Mouse (Mus musculus) 3134 (cell line): ENCODE results near the gene Thyn1.
A peak's percentile ranks its signal among the peaks of the same experiment; 100 is the strongest.

Source experiments
- DNase-seq: peaks from one replicate; pipeline ENCODE4 v3.0.0-alpha.2; 2011; ENCODE audit warnings: low spot score; ENCODE audit not compliant: insufficient read length; ENCODE audit errors: extremely low read depth

The Thyn1 gene

DNA sequence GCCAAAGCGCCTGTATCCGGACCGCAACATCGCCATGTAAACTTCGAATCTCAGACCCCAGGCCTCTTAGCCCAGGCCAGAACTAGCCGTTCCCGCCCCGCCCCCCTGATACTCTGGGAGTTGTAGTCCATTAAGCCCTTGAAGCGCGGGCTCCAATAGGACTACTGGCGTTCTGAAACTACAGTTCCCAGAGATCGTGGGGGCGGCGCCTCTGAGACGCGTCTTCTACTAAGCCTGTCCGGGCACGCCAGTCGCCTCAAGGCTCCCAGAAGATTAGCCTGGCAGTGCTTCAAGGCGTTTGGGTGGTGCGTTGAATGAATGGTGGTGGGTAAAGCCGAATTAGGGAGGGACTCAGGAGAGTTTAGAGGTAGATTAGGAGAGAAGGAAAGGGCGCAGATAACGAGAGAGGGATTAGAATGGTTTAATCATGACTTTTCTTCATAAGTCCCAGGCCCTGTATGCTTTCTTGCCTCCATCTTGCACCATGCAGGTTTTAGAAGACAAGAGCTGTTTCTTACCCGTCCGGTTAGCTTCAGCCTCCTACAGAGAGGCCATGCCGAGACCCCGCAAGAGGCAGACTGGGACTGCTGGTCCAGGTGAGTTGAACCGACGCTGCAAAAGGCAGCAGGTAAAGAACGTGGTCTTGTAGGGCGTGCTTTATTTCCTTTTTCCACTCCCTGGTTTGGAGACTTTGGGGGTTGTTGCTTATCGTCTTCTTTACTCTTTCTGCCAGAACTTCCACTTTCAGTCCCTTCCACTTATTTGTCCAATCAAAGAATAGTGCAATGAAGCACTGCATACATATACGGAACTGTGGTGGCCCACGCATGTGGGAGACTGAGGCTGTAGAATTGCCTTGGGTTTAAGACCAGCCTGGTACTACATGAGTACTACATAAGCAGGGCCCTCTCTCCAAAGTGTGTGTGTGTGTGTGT is at the start of gene Thyn1, which contains the start of gene Acad8:
Gene Thyn1, plus strand, starts transcription at position 250 of the 935 bp plus-strand sequence.
Gene Acad8, minus strand, starts transcription at position 106 of the 935 bp plus-strand sequence.
- DNase-seq, result peak; percentile 87

DNA sequence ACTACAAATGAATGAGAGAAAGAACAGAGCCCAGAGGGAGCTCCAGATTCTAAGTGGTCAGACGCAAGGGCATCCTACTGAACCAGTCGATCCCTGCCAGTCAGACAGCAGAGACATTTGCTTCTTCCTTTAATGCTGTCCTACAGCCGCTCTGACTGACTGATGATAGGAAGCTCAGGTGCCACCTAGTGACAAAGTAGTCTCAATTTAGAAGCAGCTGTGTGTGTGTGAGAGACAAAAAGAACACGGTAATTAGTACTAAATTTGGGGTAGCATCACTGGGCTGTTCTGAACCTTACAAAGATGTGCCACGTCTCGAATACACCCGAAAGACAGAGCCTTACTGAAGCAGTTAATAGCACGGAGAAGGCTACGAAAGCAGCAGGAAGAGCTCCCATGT is 21.8 kb upstream of the Thyn1 start:
- DNase-seq, result no peak

DNA sequence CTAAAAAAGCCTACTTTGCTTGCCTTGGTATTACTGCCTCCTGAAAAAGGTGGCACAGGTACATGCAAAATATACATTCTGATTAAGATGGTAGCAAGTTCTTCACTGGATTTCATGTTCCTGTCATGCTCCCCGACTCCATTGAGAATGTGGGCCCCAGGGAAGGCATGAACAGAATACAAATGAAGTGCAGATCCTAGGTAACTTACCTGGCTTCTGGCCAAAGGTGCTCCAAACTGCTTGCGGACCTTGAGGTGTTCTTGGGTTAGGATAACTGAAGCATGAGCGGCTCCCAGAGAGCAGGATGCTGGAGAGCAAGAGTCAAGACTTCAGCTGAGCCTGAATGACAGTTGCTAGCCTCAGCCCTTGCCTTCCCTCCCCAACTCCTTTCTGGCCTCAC is 20.7 kb upstream of the Thyn1 start:
- no peak for DNase-seq

DNA sequence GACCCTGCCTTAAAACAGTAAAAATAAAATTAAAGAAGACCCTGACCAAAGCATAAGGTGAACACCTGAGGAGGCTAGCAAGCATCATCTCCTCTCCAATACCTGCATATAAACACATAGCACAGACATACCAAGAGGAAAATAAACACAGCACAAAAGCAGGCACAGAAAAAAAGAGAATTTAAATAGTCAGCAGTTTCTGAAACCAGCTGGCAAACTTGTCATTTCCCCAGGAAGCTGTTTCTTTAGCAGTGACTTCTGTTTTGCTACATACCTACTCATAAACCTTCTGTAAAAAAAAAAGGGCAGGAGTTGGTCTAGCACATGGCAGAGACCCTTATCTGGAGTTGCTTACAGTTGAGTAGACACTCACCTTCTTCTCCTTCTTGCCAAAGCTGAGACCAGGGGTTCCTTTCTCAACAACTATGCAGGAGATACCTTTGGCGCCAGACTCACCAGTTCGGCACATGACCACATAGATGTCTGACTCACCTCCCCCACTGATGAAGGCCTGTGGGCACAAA is 14.4 kb upstream of the Thyn1 start:
- no peak for DNase-seq

DNA sequence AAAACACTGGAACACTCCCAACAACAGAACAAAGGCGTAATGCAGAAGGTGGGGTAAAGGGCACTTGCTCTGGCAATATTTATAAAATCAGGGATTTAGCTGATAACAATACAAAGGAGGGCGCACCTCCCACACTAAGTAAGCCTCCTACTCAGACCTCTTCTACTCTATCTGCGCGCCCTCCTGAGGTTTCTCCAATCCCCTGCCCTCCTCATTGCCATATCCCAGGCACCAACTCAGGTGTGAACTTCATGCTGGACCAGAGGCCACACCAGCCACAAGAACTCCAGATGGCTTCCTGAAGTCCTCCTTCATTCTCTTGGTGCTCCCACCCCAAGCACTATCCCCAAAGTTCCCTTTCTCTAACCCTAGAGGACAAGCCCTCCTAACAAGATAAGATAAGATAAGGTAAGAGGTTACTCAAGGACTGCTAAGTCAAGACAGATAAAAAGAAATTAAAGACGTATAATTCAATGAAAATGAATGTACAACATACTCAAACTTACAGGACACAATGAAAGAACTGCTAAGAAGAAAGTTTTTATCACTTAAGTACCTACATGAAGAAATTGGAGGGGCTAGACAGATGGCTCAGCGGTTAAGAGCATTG is 13.7 kb upstream of the Thyn1 start:
- DNase-seq, result no peak

DNA sequence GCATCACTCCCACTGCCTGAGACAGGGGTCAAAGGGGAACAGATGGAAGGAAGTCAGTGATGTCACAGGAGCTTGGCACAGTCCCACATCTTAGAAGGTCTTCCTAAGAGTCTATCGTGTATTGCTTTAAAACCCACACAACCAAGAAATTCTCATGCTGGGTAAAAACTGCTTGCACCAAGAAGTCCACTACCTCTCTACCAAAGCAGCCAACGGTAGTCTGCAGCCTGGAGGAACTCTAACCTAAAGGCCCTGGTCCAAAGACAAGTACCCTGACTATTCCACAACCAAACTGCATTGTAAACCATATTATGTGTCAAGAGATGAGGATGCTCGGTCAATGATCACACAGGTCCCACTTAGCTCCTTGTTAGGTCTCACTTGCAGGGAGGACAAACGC is 9.3 kb upstream of the Thyn1 start:
- DNase-seq, result no peak

DNA sequence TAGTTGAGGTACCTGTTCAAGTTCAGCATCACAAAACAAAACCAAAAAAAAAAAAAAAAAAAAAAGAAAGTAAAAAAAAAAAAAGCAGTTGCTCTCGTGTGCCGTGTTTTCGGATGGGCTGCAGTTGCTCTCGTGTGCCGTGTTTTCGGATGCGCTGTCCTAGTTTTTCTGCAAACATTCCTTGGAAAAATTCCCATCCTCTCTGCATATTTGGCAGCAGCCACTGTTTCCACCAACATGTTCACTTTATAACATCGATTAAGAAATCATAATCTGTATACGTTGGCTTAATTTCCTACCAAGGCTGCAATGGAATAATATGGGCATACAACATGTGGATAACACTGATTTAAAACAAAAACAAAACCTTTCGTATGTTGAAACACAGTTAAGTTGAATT is 6.4 kb upstream of the Thyn1 start:
- no peak for DNase-seq

DNA sequence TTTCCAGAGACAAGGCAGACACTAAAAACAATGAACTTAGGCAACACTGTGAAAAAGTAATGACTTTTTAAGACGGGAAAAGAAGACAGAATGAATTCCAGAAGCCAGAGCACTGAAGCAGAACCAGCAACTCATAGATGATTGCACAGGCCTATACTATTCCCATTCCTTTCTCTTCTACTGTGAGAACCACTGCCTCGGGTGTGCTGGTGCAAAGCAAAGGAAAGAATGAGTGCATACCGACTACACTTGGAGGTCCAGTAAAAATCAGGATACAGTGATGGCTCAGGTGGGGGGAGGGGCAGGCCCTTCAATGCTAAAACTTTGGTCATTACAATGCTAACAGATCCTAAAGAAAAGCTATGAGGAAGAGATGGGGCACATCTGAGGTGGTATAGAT is 5.6 kb upstream of the Thyn1 start:
- no peak for DNase-seq

DNA sequence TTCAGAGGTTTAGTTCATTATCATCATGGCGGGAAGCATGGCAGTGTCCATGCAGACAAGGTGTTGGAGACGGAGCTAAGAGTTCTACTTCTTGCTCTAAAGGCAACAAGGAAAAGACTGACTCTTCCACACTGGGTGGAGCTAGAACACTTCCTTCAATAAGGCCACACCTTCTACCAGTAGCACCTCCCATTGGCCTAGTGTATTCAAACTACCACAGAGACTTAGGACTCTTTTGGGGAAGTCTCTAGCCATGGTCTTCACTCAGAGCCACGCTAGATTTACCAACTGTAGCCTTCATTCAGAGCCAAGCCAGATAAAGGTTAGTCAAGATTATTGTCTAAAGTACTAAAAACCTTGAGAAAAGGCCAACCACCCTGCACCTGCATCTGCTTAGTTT is 2.4 kb upstream of the Thyn1 start:
- no peak for DNase-seq

DNA sequence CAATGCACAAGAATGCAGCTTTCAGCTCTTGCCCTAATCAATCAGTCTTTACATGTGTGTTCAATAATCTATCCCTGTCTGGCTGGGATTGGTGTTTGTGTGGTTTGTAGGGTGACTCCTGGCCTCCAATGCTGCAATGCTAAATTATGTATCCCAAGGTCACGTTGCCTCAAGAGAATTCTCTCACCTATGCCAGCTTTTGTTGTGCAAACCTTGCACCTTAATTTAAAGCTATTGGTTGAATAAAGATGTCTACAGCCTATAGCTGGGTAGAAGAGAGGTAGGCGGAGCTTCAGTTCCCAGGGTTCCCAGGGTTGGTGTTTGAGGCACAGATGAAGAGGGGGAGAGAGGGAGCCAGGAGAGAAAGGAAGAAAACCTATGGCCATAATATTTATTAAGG is 2.0 kb upstream of the Thyn1 start:
- DNase-seq, result no peak

DNA sequence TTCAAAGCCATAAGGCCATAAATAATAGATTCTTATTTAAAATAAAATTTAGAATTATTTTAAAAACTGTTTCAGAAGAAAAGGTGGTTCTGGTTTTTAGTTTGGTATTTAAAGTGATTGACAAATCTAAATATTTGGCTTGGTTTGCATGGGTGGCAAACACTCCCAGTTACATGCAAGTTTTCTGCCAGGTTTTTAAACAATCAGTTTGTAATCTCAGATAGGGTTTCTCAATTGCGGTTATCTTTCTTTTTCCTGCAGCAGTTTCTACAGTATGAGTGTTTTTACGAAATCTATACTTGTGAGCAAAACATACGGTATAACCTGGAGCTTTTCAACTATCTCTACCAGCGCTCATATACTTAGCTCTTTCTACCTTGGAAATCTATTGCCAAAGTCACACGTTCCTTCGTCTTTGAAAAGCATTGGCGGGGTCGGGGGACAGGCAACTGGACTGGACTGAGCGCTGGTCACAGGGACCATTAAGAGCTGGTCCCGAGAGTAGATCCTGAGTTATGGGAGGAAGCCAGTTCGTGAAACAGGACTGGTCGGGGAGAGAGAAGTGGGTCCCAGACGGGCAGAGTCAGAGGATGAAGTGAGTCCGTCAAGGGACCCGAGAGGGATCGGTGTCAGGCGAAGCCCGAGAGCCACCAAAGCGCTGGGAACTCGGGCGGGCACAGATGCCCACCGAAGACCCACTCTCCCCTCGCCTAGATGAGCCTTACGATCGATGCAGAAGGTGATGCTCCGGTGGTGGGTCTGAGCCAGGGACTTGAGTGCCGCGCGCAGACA is 645 bp upstream of the Thyn1 start:
- DNase-seq, result no peak

DNA sequence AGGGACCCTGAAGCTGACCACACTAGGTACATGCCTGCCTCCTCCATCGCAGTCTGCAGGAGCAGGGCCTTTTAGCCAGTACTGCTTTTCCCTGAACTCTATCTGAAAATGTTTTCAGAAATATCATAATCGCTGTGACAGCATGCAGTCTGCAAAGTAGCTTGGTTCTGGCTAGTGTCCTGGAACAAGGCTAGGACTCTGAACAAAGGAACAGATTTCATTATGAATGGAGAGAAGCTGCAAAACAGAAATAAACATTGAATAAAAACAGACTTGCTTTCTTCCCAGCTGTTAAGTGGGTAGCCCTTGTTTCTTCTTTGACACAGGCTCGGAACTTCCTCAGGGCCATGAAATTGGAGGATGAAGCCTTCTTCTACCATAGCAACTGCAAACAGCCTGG is 5.7 kb downstream of the Thyn1 start:
- no peak for DNase-seq

DNA sequence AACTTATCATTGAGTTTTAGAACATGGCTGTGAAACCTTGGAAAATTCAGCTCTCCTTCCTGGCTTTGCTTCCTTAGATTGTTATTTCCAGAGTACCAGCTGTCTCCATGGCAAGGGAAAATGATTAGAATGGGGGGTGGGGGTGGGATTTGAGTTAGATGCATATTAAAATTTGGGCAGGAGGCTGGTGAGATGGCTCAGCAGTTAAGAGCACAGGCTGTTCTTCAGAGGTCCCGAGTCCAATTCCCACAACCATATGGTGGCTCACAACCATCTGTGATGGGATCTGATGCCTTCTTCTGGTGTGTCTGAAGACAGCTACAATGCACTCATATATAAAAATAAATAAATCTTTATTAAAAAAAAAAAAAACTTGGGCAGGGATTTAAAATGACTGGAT is 6.4 kb downstream of the Thyn1 start:
- DNase-seq, result no peak

DNA sequence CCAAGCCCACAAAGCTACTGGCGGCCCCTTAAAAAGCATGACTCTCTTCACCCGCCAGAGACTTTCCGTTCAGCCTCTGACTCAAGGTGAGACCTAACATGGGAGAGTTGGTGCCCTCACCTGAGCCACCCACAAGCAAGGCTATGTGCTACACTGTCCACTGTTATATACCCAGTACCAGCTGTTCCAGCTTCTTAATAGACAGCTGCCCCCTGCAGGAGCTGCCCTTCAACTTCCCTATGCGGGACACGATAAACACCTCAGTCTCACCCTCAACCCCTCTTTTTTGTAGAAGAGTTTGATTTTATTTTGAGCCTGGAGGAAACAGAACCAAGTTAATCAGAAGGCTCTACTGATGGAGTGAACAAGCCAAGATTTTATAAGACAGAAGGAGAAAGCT is 7.4 kb downstream of the Thyn1 start:
- DNase-seq, result no peak

DNA sequence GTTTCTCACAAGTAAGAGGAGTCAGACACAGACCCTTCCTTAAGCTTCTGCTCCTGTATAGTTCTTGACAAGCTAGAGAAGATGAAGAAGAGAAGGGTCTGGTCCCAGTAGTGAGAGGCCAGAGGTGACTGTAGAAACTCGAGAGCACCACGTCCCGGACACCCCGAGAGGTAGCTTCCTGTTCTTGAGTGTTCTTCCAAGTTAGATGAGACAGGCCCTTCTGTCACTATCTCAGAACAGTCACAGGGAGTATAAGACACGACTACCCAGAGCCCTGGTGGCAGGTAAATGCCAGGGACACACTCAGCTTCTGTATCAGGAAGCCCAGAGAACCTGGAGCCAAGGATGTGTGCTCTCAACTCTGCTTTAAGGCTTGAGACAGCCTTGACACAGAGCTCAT is 9.7 kb downstream of the Thyn1 start:
- DNase-seq, result no peak

DNA sequence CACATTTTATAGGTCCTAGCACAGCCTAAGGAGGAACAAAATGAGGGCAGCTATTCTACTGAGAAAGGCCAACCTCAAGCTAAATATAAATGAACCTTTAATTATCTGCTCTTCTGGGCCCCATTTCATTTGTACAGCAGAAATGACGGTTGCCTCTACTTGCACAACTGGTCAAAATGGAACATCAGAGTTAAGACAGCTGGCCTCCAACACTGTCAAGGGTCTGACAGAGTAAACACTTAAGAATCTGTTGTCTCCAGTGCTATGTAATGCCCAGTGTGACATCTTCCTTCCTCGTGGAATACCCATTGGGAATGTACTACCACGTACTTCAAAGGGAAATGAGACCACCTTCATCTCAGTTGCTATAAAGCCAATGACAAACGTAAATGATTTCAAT is 12.1 kb downstream of the Thyn1 start:
- no peak for DNase-seq

DNA sequence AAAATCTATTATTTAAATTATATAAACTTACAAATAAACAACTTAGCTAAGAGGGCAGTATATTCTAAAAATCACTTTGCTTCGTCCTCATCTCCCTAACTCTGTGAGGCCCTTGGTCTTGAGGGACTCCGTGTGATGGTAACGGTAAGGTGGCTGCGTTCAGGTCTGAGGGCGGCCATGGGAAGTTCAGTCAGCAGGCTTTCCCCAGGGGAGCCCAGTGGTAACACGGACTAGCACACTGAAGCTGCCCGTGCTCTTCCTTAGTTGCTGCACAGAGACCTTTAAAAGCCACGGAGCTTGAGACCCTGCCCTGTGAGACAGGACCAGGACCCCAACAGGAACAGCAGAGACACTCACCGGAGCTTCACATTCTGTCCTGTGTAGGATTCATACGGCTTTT is 19.5 kb downstream of the Thyn1 start:
- DNase-seq, result no peak

DNA sequence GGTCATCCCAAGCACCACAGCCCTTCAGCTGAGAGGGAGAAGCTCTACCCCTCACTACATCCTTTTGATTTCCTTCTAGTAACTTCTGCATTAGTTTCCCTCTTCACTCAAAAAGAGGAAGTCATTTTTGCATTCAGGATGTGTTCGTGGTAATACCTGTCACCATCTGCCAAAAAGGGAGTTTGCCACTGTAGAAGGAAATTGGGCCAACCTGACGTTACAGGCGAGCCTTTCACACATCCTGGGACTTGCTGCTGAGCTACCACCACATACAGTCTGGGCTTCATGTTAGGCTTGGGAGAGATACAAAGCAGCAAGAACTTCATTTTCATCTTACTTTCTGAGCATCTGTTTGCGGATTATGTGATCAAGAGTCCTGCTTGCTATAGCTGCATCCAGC is 24.2 kb downstream of the Thyn1 start:
- no peak for DNase-seq

DNA sequence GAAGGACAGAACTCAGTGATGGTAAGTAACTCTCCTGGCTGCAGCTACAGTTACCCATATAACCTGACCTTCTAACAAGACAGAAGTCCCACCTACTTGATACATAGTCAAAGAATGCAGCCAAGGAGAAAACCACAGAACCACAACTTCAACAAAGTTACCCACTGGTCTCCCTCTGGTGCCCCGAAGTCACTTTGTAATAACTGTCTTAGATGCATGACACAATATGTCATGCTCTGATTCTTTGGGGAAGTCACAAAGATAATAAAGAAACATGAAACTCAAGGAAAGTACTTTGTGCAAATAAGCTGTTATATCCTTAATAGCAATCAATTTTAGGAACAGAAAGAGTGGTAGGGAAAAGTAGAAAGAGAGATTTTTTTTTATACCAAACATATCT is 27.2 kb downstream of the Thyn1 start:
- peak; percentile 49 for DNase-seq

DNA sequence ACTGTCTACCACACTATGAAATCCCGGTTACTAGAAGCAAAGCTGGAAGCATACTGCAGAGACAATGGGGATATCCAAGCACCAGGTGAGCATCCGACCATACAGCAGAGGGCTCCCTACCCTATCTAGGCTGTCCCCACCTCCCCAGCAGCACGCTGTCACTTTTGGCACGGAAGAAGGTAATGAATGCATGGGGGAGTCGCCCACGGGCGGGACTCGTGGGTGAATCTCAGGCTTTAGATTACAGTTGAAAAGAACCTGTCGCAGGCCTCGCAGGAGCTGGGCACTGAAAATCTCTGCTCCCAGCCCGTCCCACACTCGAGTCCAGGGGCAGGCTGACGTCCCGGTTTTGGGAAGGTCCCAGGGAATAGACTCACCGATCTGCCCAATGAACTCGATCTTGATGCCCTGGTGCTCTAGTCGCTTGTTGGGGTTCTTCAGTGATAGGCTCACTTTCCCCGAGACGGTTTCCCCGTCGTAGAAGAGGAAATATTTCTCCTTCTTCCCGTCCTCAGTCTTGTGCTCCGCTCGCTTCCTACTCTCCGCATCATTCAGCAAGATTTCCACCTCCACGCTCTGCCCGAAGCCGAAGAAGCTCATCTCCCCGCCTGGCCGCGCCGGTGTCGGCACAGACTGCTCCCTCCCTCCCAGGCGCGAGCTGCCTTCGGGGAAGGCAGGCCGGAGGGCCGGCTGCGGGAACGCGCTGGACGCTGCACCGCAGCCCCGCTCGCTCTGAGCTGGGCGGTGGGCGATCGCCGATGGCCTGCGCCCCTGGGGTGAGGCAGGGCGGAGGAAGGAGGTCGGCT is 29.7 kb downstream of the Thyn1 start:
- DNase-seq, result no peak
